Mouse (Mus musculus): Measurements from ENCODE around the gene Stxbp1. TPM values are rescaled to one million over a fixed set of nuclear protein-coding genes. Genes with fewer than 3 reads are reported as not detected.

Stxbp1 gene
- polyA plus RNA-seq, 1 experiment from 2014 or later, result 22.2 TPM

DNA sequence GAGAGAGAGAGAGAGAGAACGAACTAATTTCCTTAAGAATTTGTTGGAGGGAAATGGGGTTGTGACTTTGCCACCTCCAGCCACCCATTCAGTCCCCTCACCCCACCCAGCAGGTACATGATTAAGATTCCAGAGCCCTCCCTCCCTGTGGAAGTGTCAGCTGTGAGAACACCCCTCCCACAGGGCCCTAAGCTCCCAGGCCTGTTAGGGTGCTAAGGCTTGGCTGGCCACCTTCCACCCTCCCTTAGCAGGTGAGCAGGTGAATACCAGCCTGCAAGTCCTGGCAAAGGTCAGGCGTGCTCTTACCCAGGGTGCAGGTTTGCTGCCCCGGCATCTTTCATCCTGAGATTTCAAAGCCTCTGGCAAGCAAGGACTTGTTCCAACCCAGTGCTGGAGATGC, 31.4 kb upstream of the Stxbp1 start:
- WGBS, result 57% methylated on average over 3 of the region's 3 CpGs
- ATAC-seq (ENCODE audit: insufficient read depth) (no peak), DNase-seq (no peak)
- 0 out of 2 replicates have a peak, but pooled peaks cover 5% of the 10 kb centered on the region for H3K36me3 ChIP-seq (ENCODE audit: insufficient read depth)
- no peaks in the 10 kb centered on the region for H3K9me3 ChIP-seq (ENCODE audit: low read depth, low read length)
- H3K4me2 ChIP-seq, result peak overlapping the region; percentile 87
- H3K4me1 ChIP-seq (ENCODE audit: insufficient read depth), result peaks cover 48% of the 10 kb centered on the region
- peak overlapping the region; percentile 58 for H3K27ac ChIP-seq (ENCODE audit: low read depth)
- no peak for TF ChIP-seq CTCF (IDR thresholded peaks at IDR 0.05; ENCODE audit: low read depth)
- H3K27me3 ChIP-seq (ENCODE audit: insufficient read depth, low read length), result no peaks in the 10 kb centered on the region
- peak overlapping the region; percentile 83 for H3K9ac ChIP-seq
- peak overlapping the region; percentile 88 for H3K4me3 ChIP-seq (ENCODE audit: low read depth, low read length)

DNA sequence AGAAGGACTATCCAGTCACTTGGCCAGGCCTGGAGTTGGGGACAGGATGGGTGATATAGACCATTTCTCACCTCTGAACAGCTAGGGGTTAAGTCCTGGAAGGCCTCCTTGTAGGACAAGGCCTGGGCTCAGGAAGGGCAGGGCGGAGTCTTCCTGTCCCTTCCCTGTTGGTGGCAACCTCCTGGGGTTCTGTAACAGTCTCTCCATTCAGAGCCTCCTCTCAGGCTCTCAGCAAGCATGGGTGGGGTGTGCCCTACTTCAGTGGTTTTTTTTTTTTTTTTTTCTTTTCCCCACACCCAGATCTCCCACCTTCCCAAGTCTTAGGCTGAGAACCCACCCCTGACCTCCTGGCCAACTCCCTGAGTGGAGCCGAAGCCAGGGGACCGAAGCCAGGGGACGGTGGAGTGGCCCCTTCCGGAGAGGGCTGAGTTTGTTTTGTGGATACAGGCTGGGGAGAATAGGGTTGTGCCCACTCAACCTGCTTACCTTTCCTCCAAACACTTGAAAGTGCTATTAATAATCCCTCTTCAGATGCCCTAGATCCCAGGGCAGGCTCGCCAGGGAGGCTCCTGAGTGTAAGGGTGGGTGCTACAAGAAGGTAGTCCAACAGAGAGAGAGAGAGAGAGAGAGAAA, 30.8 kb upstream of the Stxbp1 start:
- Histone ChIP-seq H3K27me3 (ENCODE audit: insufficient read depth, low read length) (no peaks in the 10 kb centered on the region), H3K4me3 (ENCODE audit: low read depth, low read length) (peak overlapping the region; percentile 88), H3K27ac (ENCODE audit: low read depth) (peak overlapping the region; percentile 94), H3K9ac (peak overlapping the region; percentile 83), H3K4me2 (peak overlapping the region; percentile 87), H3K36me3 (ENCODE audit: insufficient read depth) (0 out of 2 replicates have a peak, but pooled peaks cover 5% of the 10 kb centered on the region), H3K9me3 (ENCODE audit: low read depth, low read length) (no peaks in the 10 kb centered on the region), H3K4me1 (ENCODE audit: insufficient read depth) (peaks cover 48% of the 10 kb centered on the region)
- 37% methylated on average over 6 of the region's 6 CpGs for WGBS
- ATAC-seq (ENCODE audit: insufficient read depth) (0 out of 2 replicates have a peak, but pooled peaks have one; percentile 4), DNase-seq (peak; percentile 59)
- TF ChIP-seq CTCF (IDR thresholded peaks at IDR 0.05; ENCODE audit: low read depth), result no peak

DNA sequence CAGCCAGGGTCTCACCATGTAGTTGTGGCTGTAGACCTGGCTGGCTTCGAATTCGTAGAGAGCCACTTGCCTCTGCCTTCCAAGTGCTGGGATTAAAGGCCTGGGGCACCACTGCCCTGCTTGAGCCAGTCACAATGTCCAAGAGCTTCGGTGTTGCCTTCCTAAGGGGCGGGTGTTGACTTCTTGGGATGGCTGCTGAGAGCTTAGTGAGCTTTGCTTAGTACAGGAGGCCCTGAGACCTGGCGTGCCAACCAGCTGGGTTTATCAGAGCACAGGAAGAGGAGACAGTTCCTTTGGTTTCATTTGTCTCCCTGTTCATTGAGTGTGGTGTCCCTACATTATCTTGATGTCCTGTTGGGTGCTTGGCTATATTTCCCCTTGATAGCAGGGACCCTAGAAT, 30.3 kb upstream of the Stxbp1 start:
- H3K9me3 ChIP-seq (ENCODE audit: low read depth, low read length), result no peaks in the 10 kb centered on the region
- peaks cover 45% of the 10 kb centered on the region for H3K4me1 ChIP-seq (ENCODE audit: insufficient read depth)
- 20% methylated on average over 5 of the region's 5 CpGs for WGBS
- H3K4me3 ChIP-seq (ENCODE audit: low read depth, low read length), result peak overlapping the region; percentile 88
- TF ChIP-seq CTCF (IDR thresholded peaks at IDR 0.05; ENCODE audit: low read depth), result no peak
- 0 out of 2 replicates have a peak, but pooled peaks cover 5% of the 10 kb centered on the region for H3K36me3 ChIP-seq (ENCODE audit: insufficient read depth)
- H3K27me3 ChIP-seq (ENCODE audit: insufficient read depth, low read length), result no peaks in the 10 kb centered on the region
- DNase-seq (no peak), ATAC-seq (ENCODE audit: insufficient read depth) (no peak)
- H3K4me2 ChIP-seq, result peak overlapping the region; percentile 87
- H3K9ac ChIP-seq, result peak overlapping the region; percentile 83
- H3K27ac ChIP-seq (ENCODE audit: low read depth), result peak overlapping the region; percentile 94

DNA sequence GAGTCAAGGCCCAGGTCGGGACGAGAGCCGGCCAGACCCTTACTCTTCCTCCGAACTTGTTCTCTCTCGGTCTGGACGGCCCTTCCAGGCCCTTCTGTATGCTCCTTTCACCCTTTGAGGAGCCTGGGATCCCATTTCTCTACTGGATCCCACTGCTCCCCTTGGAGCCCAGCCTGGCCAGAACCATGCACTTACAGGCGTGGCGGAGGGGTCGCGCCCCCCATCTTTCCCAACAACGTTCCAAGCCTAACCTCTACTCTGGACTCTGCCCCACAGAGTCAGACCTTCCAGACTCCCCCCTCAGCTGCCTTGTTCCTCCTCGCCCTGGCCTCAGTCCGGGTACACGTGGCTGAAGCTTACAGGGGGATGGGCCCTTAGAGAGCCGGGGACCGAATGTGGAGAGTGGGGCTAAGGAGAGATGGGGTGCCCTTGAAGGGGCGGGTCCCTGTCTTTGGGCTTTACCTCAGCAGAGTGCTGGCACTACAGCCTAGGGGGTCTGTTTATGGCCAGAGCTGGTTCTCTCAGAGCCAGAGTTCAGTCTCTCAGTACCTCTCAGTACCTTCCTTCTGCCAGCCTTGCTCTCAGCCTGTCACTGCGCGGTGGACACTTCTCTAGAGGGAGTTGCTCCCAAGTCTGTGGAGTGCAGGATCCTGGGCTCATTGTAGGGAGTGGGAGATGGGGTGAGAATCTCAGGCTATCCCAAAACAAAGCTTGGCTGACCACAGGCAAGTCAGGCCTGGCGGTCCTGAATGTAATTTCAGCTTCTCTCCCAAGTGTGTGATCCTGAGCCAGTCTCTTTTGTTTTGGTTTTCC, 29.7 kb upstream of the Stxbp1 start:
- 2% methylated on average over 20 of the region's 20 CpGs for WGBS
- peak overlapping the region; percentile 87 for H3K4me2 ChIP-seq
- H3K4me1 ChIP-seq (ENCODE audit: insufficient read depth), result peaks cover 41% of the 10 kb centered on the region
- peak overlapping the region; percentile 88 for H3K4me3 ChIP-seq (ENCODE audit: low read depth, low read length)
- ATAC-seq (ENCODE audit: insufficient read depth), result peak; percentile 10; the same call in 1 of the 2 replicates
- 0 out of 2 replicates have a peak, but pooled peaks cover 5% of the 10 kb centered on the region for H3K36me3 ChIP-seq (ENCODE audit: insufficient read depth)
- no peak for DNase-seq
- peak overlapping the region; percentile 94 for H3K27ac ChIP-seq (ENCODE audit: low read depth)
- no peaks in the 10 kb centered on the region for H3K9me3 ChIP-seq (ENCODE audit: low read depth, low read length)
- no peaks in the 10 kb centered on the region for H3K27me3 ChIP-seq (ENCODE audit: insufficient read depth, low read length)
- 0 out of 2 replicates have a peak, but pooled peaks have one; percentile 6 for TF ChIP-seq CTCF (IDR thresholded peaks at IDR 0.05; ENCODE audit: low read depth)
- H3K9ac ChIP-seq, result peak overlapping the region; percentile 83

DNA sequence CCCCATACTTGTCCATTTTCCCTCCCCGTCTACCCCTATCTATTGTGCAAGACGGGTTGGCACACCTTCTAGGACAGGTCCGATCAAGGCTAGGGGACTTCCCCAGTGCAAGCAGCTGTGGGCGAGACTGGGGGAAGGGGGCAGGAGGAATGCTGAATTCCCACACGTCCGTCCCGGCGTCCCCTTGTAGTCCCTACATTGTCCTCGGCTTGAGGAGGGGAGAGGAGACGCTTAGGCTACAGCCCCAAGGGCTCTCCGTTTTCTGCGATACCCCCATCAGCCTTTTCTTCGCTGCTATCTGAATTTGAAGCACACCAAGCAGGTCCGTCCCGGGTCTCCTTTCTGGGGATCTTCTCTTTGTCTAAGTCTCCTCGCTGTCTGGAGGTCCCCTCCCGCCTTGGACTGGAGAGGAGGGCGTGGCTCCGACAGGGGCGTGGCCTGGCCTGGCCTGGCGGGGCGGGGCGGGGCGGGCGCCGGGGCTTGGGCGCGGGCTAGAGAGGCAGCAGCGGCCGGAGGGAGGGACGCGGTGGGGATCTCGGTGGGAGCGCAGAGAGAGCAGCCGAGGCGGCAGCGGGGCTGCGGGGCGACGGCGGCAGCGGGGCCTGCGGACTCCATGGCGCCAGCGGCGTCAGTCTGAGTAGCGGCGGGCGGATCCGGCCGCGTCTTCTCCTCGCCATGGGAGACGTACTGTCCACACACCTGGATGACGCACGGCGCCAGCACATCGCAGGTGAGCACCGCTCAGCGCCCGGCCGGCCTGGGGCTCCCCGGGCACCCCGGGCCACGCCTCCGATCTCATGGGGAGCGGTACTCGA, 28.8 kb upstream of the Stxbp1 start, which contains the start of gene Fam129b:
Gene Fam129b (plus strand): TSS at position 440 of the 815 bp plus-strand sequence.
- TF ChIP-seq CTCF (IDR thresholded peaks at IDR 0.05; ENCODE audit: low read depth), result no peak
- Histone ChIP-seq H3K4me2 (peak within 1 kb of the TSS; percentile 87), H3K4me3 (ENCODE audit: low read depth, low read length) (peak within 1 kb of the TSS; percentile 88), H3K27me3 (ENCODE audit: insufficient read depth, low read length) (no peaks in the 10 kb centered on the region), H3K9me3 (ENCODE audit: low read depth, low read length) (no peaks in the 10 kb centered on the region), H3K4me1 (ENCODE audit: insufficient read depth) (peaks cover 33% of the 10 kb centered on the region), H3K36me3 (ENCODE audit: insufficient read depth) (0 out of 2 replicates have a peak, but pooled peaks cover 5% of the 10 kb centered on the region), H3K9ac (peak within 1 kb of the TSS; percentile 83), H3K27ac (ENCODE audit: low read depth) (peak within 1 kb of the TSS; percentile 94)
- peak; percentile 94 for DNase-seq
- peak; percentile 84 for ATAC-seq (ENCODE audit: insufficient read depth)
- under 1% methylated on average over 65 of the region's 68 CpGs for WGBS

DNA sequence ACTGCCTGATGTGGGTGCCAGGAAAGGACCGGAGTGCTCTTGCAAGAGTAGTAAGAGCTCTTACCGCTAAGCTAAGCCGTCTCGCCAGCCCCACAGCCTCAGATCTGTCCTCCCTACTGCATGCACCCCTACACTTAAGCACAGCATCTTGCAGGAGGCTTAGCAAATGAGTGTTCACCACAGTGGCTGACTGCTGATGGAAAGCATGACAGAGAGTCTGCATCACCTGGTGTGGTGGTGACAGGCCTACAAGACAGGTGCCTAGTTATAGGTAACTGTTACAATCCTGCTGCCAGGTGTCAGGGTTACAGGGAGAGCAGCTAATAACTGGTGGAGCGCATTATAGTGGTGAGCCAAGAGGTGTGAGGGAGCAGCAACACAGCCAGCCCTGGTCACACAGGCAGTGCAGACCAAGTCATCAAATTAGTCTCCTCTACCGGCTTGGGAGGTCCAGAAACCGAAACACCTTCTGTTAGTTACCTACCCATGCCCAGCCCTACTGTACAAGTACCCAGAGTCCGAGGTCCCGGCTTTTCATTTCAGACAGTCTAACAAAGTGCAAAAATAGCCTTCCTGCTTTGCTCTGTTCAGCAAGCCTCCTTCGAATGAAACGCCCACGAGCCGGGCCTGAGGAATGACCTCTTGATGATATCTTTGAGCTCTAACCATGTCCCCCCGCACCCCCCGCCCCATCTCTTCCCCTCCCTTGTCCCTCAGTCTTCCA, 28.1 kb upstream of the Stxbp1 start:
- peaks cover 30% of the 10 kb centered on the region for H3K4me1 ChIP-seq (ENCODE audit: insufficient read depth)
- WGBS, result 5% methylated on average over 15 of the region's 15 CpGs

More for the DNA sequence above, 28.1 kb upstream of the Stxbp1 start:
- Histone ChIP-seq H3K36me3 (ENCODE audit: insufficient read depth) (no peaks in the 10 kb centered on the region), H3K27ac (ENCODE audit: low read depth) (peak overlapping the region; percentile 94), H3K27me3 (ENCODE audit: insufficient read depth, low read length) (no peaks in the 10 kb centered on the region), H3K4me2 (peak overlapping the region; percentile 87), H3K4me3 (ENCODE audit: low read depth, low read length) (peak overlapping the region; percentile 88), H3K9ac (peak overlapping the region; percentile 83), H3K9me3 (ENCODE audit: low read depth, low read length) (no peaks in the 10 kb centered on the region)
- DNase-seq, result peak; percentile 67
- TF ChIP-seq CTCF (IDR thresholded peaks at IDR 0.05; ENCODE audit: low read depth), result no peak
- ATAC-seq (ENCODE audit: insufficient read depth), result peak; percentile 8

All from lung, embryonic 14.5 days (tissue).